Mouse (Mus musculus): ENCODE results near the gene Lep.

Gene Lep

GRCm38 (mm10) chr6:29118963-29119362 lies 58.9 kb downstream of the Lep start:
- DNase-seq, result no peak

GRCm38 (mm10) chr6:29119990-29120389 lies 60.0 kb downstream of the Lep start:
- no peak for DNase-seq
